Mouse (Mus musculus) small intestine, adult 2 months (tissue): Measurements from ENCODE around the gene Patl1. TPM values are rescaled to one million over a fixed set of nuclear protein-coding genes. Genes with fewer than 3 reads are reported as not detected.

Experiments
- H3K27ac ChIP-seq: fragments of 200-500 bp; 2 replicates; pipeline ENCODE4 v1.5.1; 2012; ENCODE audit warnings: low read depth, low read length, control low read depth, inconsistent platforms; ENCODE audit not compliant: insufficient read depth
- H3K27me3 ChIP-seq: fragments of 200-500 bp; 2 replicates; pipeline ENCODE4 v1.6.1; 2012; ENCODE audit warnings: mild to moderate bottlenecking, moderate library complexity, low read length, inconsistent platforms; ENCODE audit not compliant: control insufficient read depth, insufficient read depth
- H3K36me3 ChIP-seq: fragments of 200-500 bp; 2 replicates; pipeline ENCODE4 v1.6.1; 2012; ENCODE audit warnings: mild to moderate bottlenecking, low read length, control low read depth, inconsistent platforms; ENCODE audit not compliant: control insufficient read depth, insufficient read depth
- H3K4me1 ChIP-seq: fragments of 200-500 bp; 2 replicates; pipeline ENCODE4 v1.6.1; 2012; ENCODE audit warnings: low read length, inconsistent platforms, mixed read lengths; ENCODE audit not compliant: control insufficient read depth, insufficient read depth, insufficient read length
- H3K4me3 ChIP-seq: fragments of 200-500 bp; 2 replicates; pipeline ENCODE4 v1.5.1; 2012; ENCODE audit warnings: low read depth, mild to moderate bottlenecking, control low read depth, inconsistent platforms, low read length, moderate library complexity
- CTCF ChIP-seq: fragments of 200-500 bp; IDR thresholded peaks from 2 replicates; pipeline ENCODE4 v1.5.1; 2012; ENCODE audit warnings: low read depth, mild to moderate bottlenecking, control low read depth, inconsistent platforms, low read length, moderate library complexity, mixed read lengths; ENCODE audit not compliant: insufficient replicate concordance, insufficient read length; ENCODE audit errors: extremely low read depth
- POLR2A ChIP-seq: fragments of 200-500 bp; IDR thresholded peaks from 2 replicates; pipeline ENCODE4 v1.6.1; 2012; ENCODE audit warnings: low read depth, mild to moderate bottlenecking, control low read depth, inconsistent platforms, low read length, moderate library complexity
- WGBS: fragments of 180-500 bp; shearing (Covaris S2); methylation state at CpG from one replicate; pipeline ENCODE4 v1.1.7; 2018; 5-methylcytosine and 5-hydroxymethylcytosine counted together
- polyA plus RNA-seq: library from polyadenylated mRNA; depleted of rRNA; stranded (reverse); fragments of >200 nt; gene quantifications from 2 replicates; pipeline ENCODE4 v1.2.3, GENCODE M21; 2012

Gene Patl1
- polyA plus RNA-seq, 1 experiment: 12.2 TPM

- H3K4me1 ChIP-seq: no peaks in the 10 kb centered on the region; the same call in 1 of the 2 replicates
- TF ChIP-seq CTCF (no peak), POLR2A (no peak)
- WGBS: 48% methylated on average over 1 of the region's 1 CpGs
- H3K27ac ChIP-seq: no peak overlapping the region
- H3K4me3 ChIP-seq: no peak overlapping the region
- peaks cover 4% of the 10 kb centered on the region; the same call in 1 of the 2 replicates for H3K36me3 ChIP-seq
- H3K27me3 ChIP-seq: no peaks in the 10 kb centered on the region
Observed at GRCm38 (mm10) chr19:11949878-11950277, 37.7 kb downstream of the Patl1 start.

GRCm38 (mm10) chr19:11950747-11951146 lies 38.5 kb downstream of the Patl1 start:
- 45% methylated on average over 7 of the region's 7 CpGs for WGBS
- H3K36me3 ChIP-seq: no peaks in the 10 kb centered on the region
- H3K4me1 ChIP-seq: no peaks in the 10 kb centered on the region; the same call in 1 of the 2 replicates
- no peak overlapping the region for H3K27ac ChIP-seq
- TF ChIP-seq CTCF (no peak), POLR2A (no peak)
- no peak overlapping the region for H3K4me3 ChIP-seq
- H3K27me3 ChIP-seq: no peaks in the 10 kb centered on the region

- no peak overlapping the region for H3K4me3 ChIP-seq
Observed at GRCm38 (mm10) chr19:11954206-11954605, 42.0 kb downstream of the Patl1 start.

GRCm38 (mm10) chr19:11956636-11957035 lies 44.4 kb downstream of the Patl1 start:
- no peak for TF ChIP-seq CTCF
- TF ChIP-seq POLR2A: no peak
- Histone ChIP-seq H3K27ac (no peak overlapping the region), H3K4me3 (no peak overlapping the region), H3K36me3 (no peaks in the 10 kb centered on the region), H3K27me3 (no peaks in the 10 kb centered on the region), H3K4me1 (no peaks in the 10 kb centered on the region; the same call in 1 of the 2 replicates)
- WGBS: 81% methylated on average over 5 of the region's 5 CpGs

More at GRCm38 (mm10) chr19:11954206-11954605, 42.0 kb downstream of the Patl1 start:
- no peak overlapping the region for H3K27ac ChIP-seq
- no peaks in the 10 kb centered on the region for H3K27me3 ChIP-seq
- whole genome bisulfite sequencing: 49% methylated on average over 6 of the region's 6 CpGs
- no peaks in the 10 kb centered on the region for H3K36me3 ChIP-seq
- H3K4me1 ChIP-seq: no peaks in the 10 kb centered on the region; the same call in 1 of the 2 replicates
- TF ChIP-seq CTCF: 0 out of 2 replicates have a peak, but pooled peaks have one; percentile 7
- TF ChIP-seq POLR2A: no peak

GRCm38 (mm10) chr19:11957396-11957795 lies 45.2 kb downstream of the Patl1 start:
- TF ChIP-seq POLR2A (no peak), CTCF (no peak)
- no peaks in the 10 kb centered on the region for H3K36me3 ChIP-seq
- no peaks in the 10 kb centered on the region for H3K27me3 ChIP-seq
- no peak overlapping the region for H3K4me3 ChIP-seq
- 92% methylated on average over 5 of the region's 5 CpGs for WGBS
- H3K4me1 ChIP-seq: no peaks in the 10 kb centered on the region; the same call in 1 of the 2 replicates
- H3K27ac ChIP-seq: no peak overlapping the region

DNA sequence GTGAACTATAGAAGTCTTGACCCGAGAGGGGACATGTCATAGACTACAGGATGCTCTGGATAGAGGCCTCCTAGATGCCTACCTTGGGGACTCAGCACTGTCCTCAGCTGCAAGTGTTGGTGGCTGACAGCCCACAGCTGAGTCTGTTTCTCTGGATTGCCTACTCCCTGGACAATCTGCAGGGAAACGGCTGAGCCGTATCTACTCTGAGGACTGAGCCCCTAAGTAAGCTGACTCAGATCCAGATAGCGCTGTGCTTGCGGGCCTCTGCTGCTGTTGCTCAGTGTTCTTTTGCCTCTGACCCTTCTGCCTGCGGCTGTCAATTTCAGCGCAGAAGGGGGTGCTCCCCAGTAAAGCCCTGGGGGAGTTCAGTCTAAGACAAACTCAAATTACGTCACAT lies 45.6 kb downstream of the Patl1 start:
- TF ChIP-seq POLR2A (no peak), CTCF (no peak)
- WGBS: 83% methylated on average over 8 of the region's 8 CpGs

DNA sequence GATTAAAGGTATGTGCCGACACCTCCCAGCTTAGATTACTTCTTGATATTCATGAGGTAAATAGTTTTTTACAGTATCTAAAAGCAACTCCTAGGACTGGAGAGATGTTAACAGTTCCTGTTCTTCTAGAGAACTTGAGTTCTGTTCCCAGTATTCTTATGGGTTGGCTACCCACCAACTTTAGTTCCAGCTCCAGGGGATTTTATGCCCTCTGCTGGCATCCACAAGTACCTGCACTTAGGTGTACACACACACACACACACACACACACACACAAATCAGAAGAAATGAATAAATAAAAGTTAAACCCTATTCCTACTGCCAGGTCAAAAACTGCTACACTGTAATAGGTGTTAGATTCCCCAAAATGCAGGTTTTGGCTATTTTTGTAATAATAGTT lies 52.1 kb downstream of the Patl1 start:
- Histone ChIP-seq H3K4me3 (no peak overlapping the region), H3K36me3 (0 out of 2 replicates have a peak, but pooled peaks cover 2% of the 10 kb centered on the region), H3K27ac (no peak overlapping the region), H3K4me1 (0 out of 2 replicates have a peak, but pooled peaks cover 2% of the 10 kb centered on the region), H3K27me3 (no peaks in the 10 kb centered on the region)
- TF ChIP-seq POLR2A: no peak
- TF ChIP-seq CTCF: no peak
- 100% methylated on average over 1 of the region's 1 CpGs for WGBS

More for the DNA sequence above, 45.6 kb downstream of the Patl1 start:
- Histone ChIP-seq H3K36me3 (no peaks in the 10 kb centered on the region), H3K4me1 (no peaks in the 10 kb centered on the region; the same call in 1 of the 2 replicates), H3K27ac (no peak overlapping the region), H3K4me3 (no peak overlapping the region), H3K27me3 (no peaks in the 10 kb centered on the region)
